ENCODE assay signal across 8 mouse cellular contexts in genomic region chr7:123084708-123085107, GRCm38 (mm10). TPM values are rescaled to one million over a fixed set of nuclear protein-coding genes. Genes with fewer than 3 reads are reported as not detected.
DNase-seq lines count a peak whose midpoint lies in the region; ATAC-seq and TF ChIP-seq lines count a peak whose summit lies in the region.

No protein-coding gene starts in this region.

- H3K9ac ChIP-seq in embryonic facial prominence, embryonic 15.5 days, result no peak overlapping the region
- 0 out of 2 replicates have a peak overlapping the region, but pooled peaks have one; percentile 0 for H3K9ac ChIP-seq in hindbrain, postnatal 0 days (replicated peaks; ENCODE audit: low read length)
- no peak overlapping the region for H3K9ac ChIP-seq in limb, embryonic 12.5 days (replicated peaks)
- 0 out of 2 replicates have a peak overlapping the region, but pooled peaks have one; percentile 14 for H3K9ac ChIP-seq in neural tube, embryonic 15.5 days (replicated peaks)

- peak overlapping the region; percentile 55 for H3K27ac ChIP-seq in embryonic facial prominence, embryonic 15.5 days (replicated peaks)
- peak overlapping the region; percentile 89 for H3K27ac ChIP-seq in hindbrain, postnatal 0 days
- H3K27ac ChIP-seq in limb, embryonic 12.5 days, result peak overlapping the region; percentile 93
- H3K27ac ChIP-seq in neural tube, embryonic 15.5 days (replicated peaks), result peak overlapping the region; percentile 90

- ATAC-seq in embryonic facial prominence, embryonic 15.5 days (ENCODE audit: insufficient number of reproducible peaks, low FRiP score, low TSS enrichment, low read depth), result no peak
- ATAC-seq in hindbrain, postnatal 0 days, result peak; percentile 38
- 0 out of 2 replicates have a peak, but pooled peaks have one; percentile 0 for ATAC-seq in limb, embryonic 12.5 days (ENCODE audit: insufficient number of reproducible peaks, insufficient read depth, low FRiP score, low TSS enrichment, low read depth)
- peak; percentile 66; the same call in 1 of the 2 replicates for ATAC-seq in neural tube, embryonic 15.5 days (ENCODE audit: low FRiP score)

- peak overlapping the region; percentile 38 for H3K4me2 ChIP-seq in embryonic facial prominence, embryonic 15.5 days (replicated peaks)
- H3K4me2 ChIP-seq in hindbrain, postnatal 0 days (ENCODE audit: low read depth, low read length), result peak overlapping the region; percentile 57
- H3K4me2 ChIP-seq in limb, embryonic 12.5 days, result peak overlapping the region; percentile 59
- peak overlapping the region; percentile 56 for H3K4me2 ChIP-seq in neural tube, embryonic 15.5 days

- H3K9me3 ChIP-seq in embryonic facial prominence, embryonic 15.5 days (replicated peaks), result no peaks in the 10 kb centered on the region
- no peaks in the 10 kb centered on the region for H3K9me3 ChIP-seq in hindbrain, postnatal 0 days (ENCODE audit: low read length)
- no peaks in the 10 kb centered on the region for H3K9me3 ChIP-seq in limb, embryonic 12.5 days
- no peaks in the 10 kb centered on the region for H3K9me3 ChIP-seq in neural tube, embryonic 15.5 days (replicated peaks)

- DNase-seq in retina, postnatal 1 day, result peak; percentile 52
- DNase-seq in retina, embryonic 14.5 days (ENCODE audit: low spot score), result no peak
- peak; percentile 73 for DNase-seq in hindbrain, postnatal 0 days (ENCODE audit: low spot score)
- no peak for DNase-seq in adipocyte (ENCODE audit: low spot score)
- DNase-seq in gastrocnemius, adult 18-20 months (ENCODE audit: low spot score), result no peak

- peaks cover 20% of the 10 kb centered on the region for H3K4me1 ChIP-seq in embryonic facial prominence, embryonic 15.5 days
- H3K4me1 ChIP-seq in hindbrain, postnatal 0 days (ENCODE audit: insufficient read depth, low read length), result peaks cover 18% of the 10 kb centered on the region
- H3K4me1 ChIP-seq in limb, embryonic 12.5 days (replicated peaks), result peaks cover 55% of the 10 kb centered on the region
- H3K4me1 ChIP-seq in neural tube, embryonic 15.5 days, result peaks cover 34% of the 10 kb centered on the region

- WGBS in embryonic facial prominence, embryonic 15.5 days, result 12% methylated on average over 13 of the region's 13 CpGs
- 13% methylated on average over 13 of the region's 13 CpGs for WGBS in hindbrain, postnatal 0 days
- 13% methylated on average over 13 of the region's 13 CpGs for WGBS in limb, embryonic 12.5 days
- WGBS in neural tube, embryonic 15.5 days, result 6% methylated on average over 13 of the region's 13 CpGs

- no peaks in the 10 kb centered on the region for H3K36me3 ChIP-seq in embryonic facial prominence, embryonic 15.5 days
- H3K36me3 ChIP-seq in hindbrain, postnatal 0 days (ENCODE audit: insufficient read depth, low read length), result no peaks in the 10 kb centered on the region
- no peaks in the 10 kb centered on the region for H3K36me3 ChIP-seq in limb, embryonic 12.5 days
- H3K36me3 ChIP-seq in neural tube, embryonic 15.5 days, result no peaks in the 10 kb centered on the region

- H3K4me3 ChIP-seq in embryonic facial prominence, embryonic 15.5 days (replicated peaks), result peak overlapping the region; percentile 17
- peak overlapping the region; percentile 17; the same call in 1 of the 2 replicates for H3K4me3 ChIP-seq in hindbrain, postnatal 0 days (ENCODE audit: low read length)
- peak overlapping the region; percentile 27 for H3K4me3 ChIP-seq in limb, embryonic 12.5 days (replicated peaks)
- peak overlapping the region; percentile 25 for H3K4me3 ChIP-seq in neural tube, embryonic 15.5 days (replicated peaks)

- TF ChIP-seq CTCF in hindbrain, postnatal 0 days (IDR thresholded peaks at IDR 0.05; ENCODE audit: low read depth), result no peak

- H3K27me3 ChIP-seq in embryonic facial prominence, embryonic 15.5 days, result no peaks in the 10 kb centered on the region
- H3K27me3 ChIP-seq in hindbrain, postnatal 0 days (ENCODE audit: insufficient read depth, low read length), result no peaks in the 10 kb centered on the region
- no peaks in the 10 kb centered on the region for H3K27me3 ChIP-seq in limb, embryonic 12.5 days
- no peaks in the 10 kb centered on the region for H3K27me3 ChIP-seq in neural tube, embryonic 15.5 days (replicated peaks)

RNA-seq across cellular contexts. Expression of gene Tnrc6a, which starts 39.0 kb away (rescaled TPM):
- 46.3 and 47.7 TPM in 2 replicates for polyA plus RNA-seq in embryonic facial prominence, embryonic 15.5 days (2015; fragmentation: Nextera tagmentation; extraction: Ambion mirVana)
- 48.5 and 51.3 TPM in 2 replicates for total RNA-seq in hindbrain, postnatal 0 days (2014; rRNA removed)
- 62.1 and 65.5 TPM in 2 replicates for polyA plus RNA-seq in hindbrain, postnatal 0 days (2015; fragmentation: Nextera tagmentation; extraction: Ambion mirVana)
- polyA plus RNA-seq in limb, embryonic 12.5 days (2016; fragmentation: Nextera tagmentation; extraction: Ambion mirVana), result 81.0 and 83.7 TPM in 2 replicates
- 51.6 and 53.7 TPM in 2 replicates for polyA plus RNA-seq in neural tube, embryonic 15.5 days (2015; fragmentation: Nextera tagmentation; extraction: Ambion mirVana)
- total RNA-seq in gastrocnemius, adult 18-20 months (2021), result 10 to 100 TPM; 20.7 to 22.3 TPM

Comparison
In these comparisons a context has a peak if more than half of its experiments do, and no peak if none do; other contexts are left out.
1. DNase-seq: peak in retina, postnatal 1 day (single experiment) and hindbrain, postnatal 0 days (single experiment); none in retina, embryonic 14.5 days (single experiment), adipocyte (single experiment) and gastrocnemius, adult 18-20 months (single experiment).
2. H3K9ac ChIP-seq: peak in hindbrain, postnatal 0 days (single experiment) and neural tube, embryonic 15.5 days (single experiment); none in embryonic facial prominence, embryonic 15.5 days (single experiment) and limb, embryonic 12.5 days (single experiment).
3. Peak in every context shown above with its lines, with median percentiles within 50 percentile points of each other: H3K27ac ChIP-seq, H3K4me2 ChIP-seq and H3K4me3 ChIP-seq.